Mouse (Mus musculus): ENCODE results near the gene Dnlz. TPM values are rescaled to one million over a fixed set of nuclear protein-coding genes. Genes with fewer than 3 reads are reported as not detected.
"Not testable (repeated sequence)": the region's sequence is repeated elsewhere in the genome, so short reads cannot be mapped to it uniquely, and the experiment has no call there.

Dnlz gene
- 10 to 100 TPM; 21.0 to 23.8 (median 21.9) TPM for total RNA-seq (2022)

- peak; percentile 89 for DNase-seq
These were observed at the start of gene Dnlz for GRCm38 (mm10) chr2:26351358-26352290. TSS of gene Dnlz (minus strand) at chr2:26352110.

GRCm38 (mm10) chr2:26401023-26401422 is 49.1 kb upstream of the Dnlz start:
- DNase-seq = no peak

GRCm38 (mm10) chr2:26400296-26400695 is 48.4 kb upstream of the Dnlz start:
- no peak for DNase-seq

- no peak for DNase-seq
These were observed 47.7 kb upstream of the Dnlz start for GRCm38 (mm10) chr2:26399647-26400046.

GRCm38 (mm10) chr2:26398978-26399377 is 47.1 kb upstream of the Dnlz start:
- DNase-seq = no peak

- no peak for DNase-seq
These were observed 39.7 kb upstream of the Dnlz start for GRCm38 (mm10) chr2:26391617-26392016.

GRCm38 (mm10) chr2:26390954-26391353 is 39.0 kb upstream of the Dnlz start:
- no peak for DNase-seq

GRCm38 (mm10) chr2:26389154-26389690 is 37.3 kb upstream of the Dnlz start, which contains the start of the genes Entr1 and Pmpca:
TSS of gene Entr1 (minus strand) at chr2:26389316.
TSS of gene Pmpca (plus strand) at chr2:26389339.
- DNase-seq = peak; percentile 60

- no peak for DNase-seq
These were observed 36.8 kb upstream of the Dnlz start for GRCm38 (mm10) chr2:26388682-26389153.

- no peak for DNase-seq
These were observed 35.8 kb upstream of the Dnlz start for GRCm38 (mm10) chr2:26387713-26388112.

GRCm38 (mm10) chr2:26380871-26381270 is 29.0 kb upstream of the Dnlz start:
- DNase-seq = not testable (repeated sequence)

GRCm38 (mm10) chr2:26380131-26380771 is 28.3 kb upstream of the Dnlz start, which contains the start of gene Snapc4:
TSS of gene Snapc4 (minus strand) at chr2:26380653.
- DNase-seq = peak; percentile 78

- DNase-seq = no peak
These were observed 20.5 kb upstream of the Dnlz start for GRCm38 (mm10) chr2:26372396-26372795.

- DNase-seq = no peak
These were observed 16.7 kb upstream of the Dnlz start for GRCm38 (mm10) chr2:26368572-26368971.

- DNase-seq = no peak
These were observed 16.0 kb upstream of the Dnlz start for GRCm38 (mm10) chr2:26367911-26368310.

GRCm38 (mm10) chr2:26364738-26365465 is 13.0 kb upstream of the Dnlz start:
- no peak for DNase-seq

GRCm38 (mm10) chr2:26363481-26363880 is 11.6 kb upstream of the Dnlz start:
- DNase-seq = no peak

GRCm38 (mm10) chr2:26362991-26363390 is 11.1 kb upstream of the Dnlz start:
- no peak for DNase-seq

- no peak for DNase-seq
These were observed 8.9 kb upstream of the Dnlz start, which contains the start of gene Card9 for GRCm38 (mm10) chr2:26360772-26361171. TSS of gene Card9 (minus strand) at chr2:26360918.

GRCm38 (mm10) chr2:26359983-26360382 is 8.1 kb upstream of the Dnlz start:
- DNase-seq = no peak

GRCm38 (mm10) chr2:26358667-26359320 is 6.9 kb upstream of the Dnlz start:
- DNase-seq = no peak

GRCm38 (mm10) chr2:26357484-26357883 is 5.6 kb upstream of the Dnlz start:
- DNase-seq = no peak
